Mouse (Mus musculus): ENCODE results near the gene Cep83. TPM values are rescaled to one million over a fixed set of nuclear protein-coding genes. Genes with fewer than 3 reads are reported as not detected.

Cep83 gene
- total and polyA plus RNA-seq, 3 experiments = 10.0 to 37.9 (median 33.0) TPM

GRCm38 (mm10) chr10:94780618-94781262, 92.3 kb downstream of the Cep83 start:
- no peaks in the 10 kb centered on the region for H3K9me3 ChIP-seq (replicated peaks)
- peaks cover 16% of the 10 kb centered on the region for H3K4me1 ChIP-seq (ENCODE audit: insufficient read depth, low read depth, low read length)
- H3K4me3 ChIP-seq (ENCODE audit: low read depth, low read length) = no peak overlapping the region
- DNase-seq (ENCODE audit: low spot score) = no peak
- TF ChIP-seq GATA2 (IDR thresholded peaks at IDR 0.05; ENCODE audit: borderline replicate concordance, low read depth, low read length) (no peak), TAL1 (conservative IDR thresholded peaks at IDR 0.05; ENCODE audit: low read depth, low read length) (no peak), GATA1 (IDR thresholded peaks at IDR 0.05; ENCODE audit: borderline replicate concordance, low read length) (no peak), POLR2AphosphoS5 (IDR thresholded peaks at IDR 0.05; ENCODE audit: insufficient replicate concordance, low read depth, low read length) (no peak), CTCF (IDR thresholded peaks at IDR 0.05; ENCODE audit: low read depth, low read length) (no peak)
- H3K27me3 ChIP-seq (ENCODE audit: insufficient read depth, low read length) = no peaks in the 10 kb centered on the region
- ATAC-seq (ENCODE audit: extremely low read depth, insufficient number of reproducible peaks, low FRiP score, poor library complexity, severe bottlenecking) = no peak
- H3K36me3 ChIP-seq (replicated peaks) = peaks cover 34% of the 10 kb centered on the region

- H3K9me3 ChIP-seq (replicated peaks) = no peaks in the 10 kb centered on the region
- no peaks in the 10 kb centered on the region for H3K27me3 ChIP-seq (ENCODE audit: insufficient read depth, low read length)
- peaks cover 58% of the 10 kb centered on the region for H3K36me3 ChIP-seq (replicated peaks)
- ATAC-seq (ENCODE audit: extremely low read depth, insufficient number of reproducible peaks, low FRiP score, poor library complexity, severe bottlenecking) (no peak), DNase-seq (ENCODE audit: low spot score) (no peak)
- TF ChIP-seq GATA2 (IDR thresholded peaks at IDR 0.05; ENCODE audit: borderline replicate concordance, low read depth, low read length) (no peak), POLR2AphosphoS5 (IDR thresholded peaks at IDR 0.05; ENCODE audit: insufficient replicate concordance, low read depth, low read length) (no peak), GATA1 (IDR thresholded peaks at IDR 0.05; ENCODE audit: borderline replicate concordance, low read length) (no peak), CTCF (IDR thresholded peaks at IDR 0.05; ENCODE audit: low read depth, low read length) (no peak), TAL1 (conservative IDR thresholded peaks at IDR 0.05; ENCODE audit: low read depth, low read length) (no peak)
- peaks cover 7% of the 10 kb centered on the region; the same call in 1 of the 2 replicates for H3K4me1 ChIP-seq (ENCODE audit: insufficient read depth, low read depth, low read length)
- H3K4me3 ChIP-seq (ENCODE audit: low read depth, low read length) = no peak overlapping the region
Measured at GRCm38 (mm10) chr10:94789205-94789604, 100.8 kb downstream of the Cep83 start.

DNA sequence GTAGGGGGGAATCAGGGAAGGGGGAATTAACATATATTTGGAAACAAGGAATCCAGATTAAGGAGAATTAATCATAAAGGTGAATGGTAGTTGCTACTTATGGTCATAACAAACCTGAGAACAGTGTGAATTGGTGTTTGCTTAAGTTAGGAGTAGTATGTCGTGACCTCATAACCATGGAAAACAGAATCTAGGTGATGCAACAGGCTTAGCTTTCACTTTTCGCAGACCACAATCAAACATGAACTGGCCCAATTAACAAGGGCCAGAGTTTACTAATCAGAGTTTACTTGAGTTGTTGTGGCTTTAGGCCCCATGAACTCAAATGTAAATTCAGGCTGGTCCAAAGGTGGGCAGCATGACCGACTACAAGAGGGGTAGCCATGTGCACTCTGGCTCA, 105.5 kb downstream of the Cep83 start:
- H3K4me1 ChIP-seq (ENCODE audit: insufficient read depth, low read depth, low read length) = peaks cover 7% of the 10 kb centered on the region; the same call in 1 of the 2 replicates
- ATAC-seq (ENCODE audit: extremely low read depth, insufficient number of reproducible peaks, low FRiP score, poor library complexity, severe bottlenecking) = no peak
- H3K36me3 ChIP-seq (replicated peaks) = peaks cover 73% of the 10 kb centered on the region
- DNase-seq (ENCODE audit: low spot score) = no peak
- H3K27me3 ChIP-seq (ENCODE audit: insufficient read depth, low read length) = no peaks in the 10 kb centered on the region
- TF ChIP-seq CTCF (IDR thresholded peaks at IDR 0.05; ENCODE audit: low read depth, low read length) = no peak
- TF ChIP-seq TAL1 (conservative IDR thresholded peaks at IDR 0.05; ENCODE audit: low read depth, low read length) = no peak
- TF ChIP-seq GATA2 (IDR thresholded peaks at IDR 0.05; ENCODE audit: borderline replicate concordance, low read depth, low read length) = no peak
- TF ChIP-seq POLR2AphosphoS5 (IDR thresholded peaks at IDR 0.05; ENCODE audit: insufficient replicate concordance, low read depth, low read length) = no peak
- no peak for TF ChIP-seq GATA1 (IDR thresholded peaks at IDR 0.05; ENCODE audit: borderline replicate concordance, low read length)
- H3K9me3 ChIP-seq (replicated peaks) = no peaks in the 10 kb centered on the region
- H3K4me3 ChIP-seq (ENCODE audit: low read depth, low read length) = no peak overlapping the region

- no peaks in the 10 kb centered on the region for H3K9me3 ChIP-seq (replicated peaks)
- ATAC-seq (ENCODE audit: extremely low read depth, insufficient number of reproducible peaks, low FRiP score, poor library complexity, severe bottlenecking) (no peak), DNase-seq (ENCODE audit: low spot score) (no peak)
- H3K27me3 ChIP-seq (ENCODE audit: insufficient read depth, low read length) = no peaks in the 10 kb centered on the region
- peaks cover 74% of the 10 kb centered on the region for H3K36me3 ChIP-seq (replicated peaks)
- H3K4me3 ChIP-seq (ENCODE audit: low read depth, low read length) = no peak overlapping the region
- H3K4me1 ChIP-seq (ENCODE audit: insufficient read depth, low read depth, low read length) = peaks cover 7% of the 10 kb centered on the region; the same call in 1 of the 2 replicates
- TF ChIP-seq TAL1 (conservative IDR thresholded peaks at IDR 0.05; ENCODE audit: low read depth, low read length) (no peak), CTCF (IDR thresholded peaks at IDR 0.05; ENCODE audit: low read depth, low read length) (no peak), GATA1 (IDR thresholded peaks at IDR 0.05; ENCODE audit: borderline replicate concordance, low read length) (no peak), GATA2 (IDR thresholded peaks at IDR 0.05; ENCODE audit: borderline replicate concordance, low read depth, low read length) (no peak), POLR2AphosphoS5 (IDR thresholded peaks at IDR 0.05; ENCODE audit: insufficient replicate concordance, low read depth, low read length) (no peak)
Measured at GRCm38 (mm10) chr10:94794666-94795244, 106.3 kb downstream of the Cep83 start.

GRCm38 (mm10) chr10:94798128-94798527, 109.7 kb downstream of the Cep83 start:
- Histone ChIP-seq H3K27me3 (ENCODE audit: insufficient read depth, low read length) (no peaks in the 10 kb centered on the region), H3K9me3 (replicated peaks) (no peaks in the 10 kb centered on the region), H3K4me3 (ENCODE audit: low read depth, low read length) (no peak overlapping the region), H3K4me1 (ENCODE audit: insufficient read depth, low read depth, low read length) (peaks cover 12% of the 10 kb centered on the region), H3K36me3 (replicated peaks) (peaks cover 75% of the 10 kb centered on the region)
- no peak for DNase-seq (ENCODE audit: low spot score)
- TF ChIP-seq GATA1 (IDR thresholded peaks at IDR 0.05; ENCODE audit: borderline replicate concordance, low read length) (no peak), GATA2 (IDR thresholded peaks at IDR 0.05; ENCODE audit: borderline replicate concordance, low read depth, low read length) (no peak), CTCF (IDR thresholded peaks at IDR 0.05; ENCODE audit: low read depth, low read length) (no peak), POLR2AphosphoS5 (IDR thresholded peaks at IDR 0.05; ENCODE audit: insufficient replicate concordance, low read depth, low read length) (no peak), TAL1 (conservative IDR thresholded peaks at IDR 0.05; ENCODE audit: low read depth, low read length) (no peak)
- ATAC-seq (ENCODE audit: extremely low read depth, insufficient number of reproducible peaks, low FRiP score, poor library complexity, severe bottlenecking) = no peak

- Histone ChIP-seq H3K4me1 (ENCODE audit: insufficient read depth, low read depth, low read length) (peaks cover 11% of the 10 kb centered on the region), H3K27me3 (ENCODE audit: insufficient read depth, low read length) (no peaks in the 10 kb centered on the region), H3K9me3 (replicated peaks) (no peaks in the 10 kb centered on the region), H3K36me3 (replicated peaks) (peaks cover 71% of the 10 kb centered on the region), H3K4me3 (ENCODE audit: low read depth, low read length) (no peak overlapping the region)
- DNase-seq (ENCODE audit: low spot score) = no peak
- ATAC-seq (ENCODE audit: extremely low read depth, insufficient number of reproducible peaks, low FRiP score, poor library complexity, severe bottlenecking) = no peak
- TF ChIP-seq POLR2AphosphoS5 (IDR thresholded peaks at IDR 0.05; ENCODE audit: insufficient replicate concordance, low read depth, low read length) (no peak), TAL1 (conservative IDR thresholded peaks at IDR 0.05; ENCODE audit: low read depth, low read length) (no peak), GATA2 (IDR thresholded peaks at IDR 0.05; ENCODE audit: borderline replicate concordance, low read depth, low read length) (no peak), CTCF (IDR thresholded peaks at IDR 0.05; ENCODE audit: low read depth, low read length) (no peak), GATA1 (IDR thresholded peaks at IDR 0.05; ENCODE audit: borderline replicate concordance, low read length) (no peak)
Measured at GRCm38 (mm10) chr10:94799485-94800239, 111.2 kb downstream of the Cep83 start.
